Mouse (Mus musculus) embryonic fibroblast, embryonic 13.5 days (primary cell): Measurements from ENCODE around the gene Mas1. TPM values are rescaled to one million over a fixed set of nuclear protein-coding genes. Genes with fewer than 3 reads are reported as not detected.

Experiments
- H3K27ac ChIP-seq: 2 replicates; pipeline ENCODE4 v1.5.1; 2012; ENCODE audit warnings: low read length, control low read depth, inconsistent platforms; ENCODE audit not compliant: insufficient read depth
- H3K4me1 ChIP-seq: 2 replicates; pipeline ENCODE4 v1.6.1; 2011; ENCODE audit warnings: low read length; ENCODE audit not compliant: control insufficient read depth, insufficient read depth
- H3K4me3 ChIP-seq: 2 replicates; pipeline ENCODE4 v1.5.1; 2011; ENCODE audit warnings: mild to moderate bottlenecking, control low read depth, low read length; ENCODE audit not compliant: insufficient read depth
- CTCF ChIP-seq: IDR thresholded peaks from 2 replicates; pipeline ENCODE4 v1.5.1; 2011; ENCODE audit warnings: mild to moderate bottlenecking, control low read depth, low read length, moderate library complexity, borderline replicate concordance; ENCODE audit not compliant: insufficient read depth
- POLR2A ChIP-seq: IDR thresholded peaks from 2 replicates; pipeline ENCODE4 v1.6.1; 2011; ENCODE audit warnings: low read depth, mild to moderate bottlenecking, control low read depth, low read length, moderate library complexity
- polyA plus RNA-seq: library from polyadenylated mRNA; stranded (reverse); fragments of >200 nt; gene quantifications from 2 replicates; pipeline ENCODE4 v1.2.4, GENCODE M21; 2011; ENCODE audit warnings: low read depth; ENCODE audit not compliant: missing spikeins, insufficient read length

The Mas1 gene
- polyA plus RNA-seq, 1 experiment = not detected

DNA sequence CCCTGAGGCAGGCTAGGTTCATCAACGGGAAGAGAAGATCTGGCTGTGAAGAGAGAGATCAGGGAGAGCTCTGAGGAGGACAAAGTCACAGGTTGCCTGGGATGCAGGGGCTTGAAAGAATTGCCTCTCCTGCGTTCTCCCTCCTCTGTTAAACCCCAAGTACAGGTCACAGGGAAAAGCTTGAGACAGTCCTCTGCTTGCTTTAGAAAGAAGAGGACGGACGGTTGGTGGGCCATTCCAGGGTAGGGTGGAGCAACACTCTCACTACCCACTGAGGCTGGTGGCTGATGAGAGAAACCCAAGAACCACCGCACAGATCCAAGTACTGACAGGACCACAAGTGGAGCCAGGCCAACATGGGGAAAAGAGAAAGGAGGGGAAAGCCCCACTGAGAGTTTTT, 7.8 kb upstream of the Mas1 start, which contains the start of gene Mrgprh:
Gene Mrgprh, plus strand, starts transcription at position 301 of the 400 bp plus-strand sequence.
- TF ChIP-seq POLR2A = no peak
- no peak for TF ChIP-seq CTCF
- no peak within 1 kb of the TSS for H3K27ac ChIP-seq
- H3K4me1 ChIP-seq = no peaks in the 10 kb centered on the region
- H3K4me3 ChIP-seq = no peak within 1 kb of the TSS

- Histone ChIP-seq H3K27ac (no peak overlapping the region), H3K4me3 (no peak overlapping the region), H3K4me1 (no peaks in the 10 kb centered on the region)
- TF ChIP-seq CTCF (no peak), POLR2A (no peak)
These were observed 4.5 kb upstream of the Mas1 start for GRCm38 (mm10) chr17:12872275-12873028.

GRCm38 (mm10) chr17:12868640-12869039, 697 bp upstream of the Mas1 start:
- H3K27ac ChIP-seq = no peak overlapping the region
- no peaks in the 10 kb centered on the region for H3K4me1 ChIP-seq

DNA sequence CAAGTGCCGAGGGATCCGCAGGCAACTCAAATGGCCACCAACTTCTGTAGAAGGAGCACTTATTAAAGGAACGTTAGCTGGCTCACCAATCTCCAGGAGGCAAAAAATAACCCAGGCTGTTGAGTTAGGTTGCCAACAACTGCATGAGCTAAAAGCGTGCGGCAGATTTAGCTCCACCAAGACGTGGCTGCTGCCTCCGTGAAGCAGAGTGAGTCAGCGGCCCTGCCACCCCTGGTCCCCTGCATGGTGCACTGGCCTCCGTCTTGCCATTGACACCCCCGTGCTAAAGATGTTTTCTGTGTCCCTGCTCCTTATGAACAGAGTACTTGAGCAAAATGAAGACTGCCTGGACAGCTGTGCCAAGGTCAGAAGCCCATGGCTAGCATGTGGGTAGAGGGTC, 1.1 kb downstream of the Mas1 start:
- no peak overlapping the region for H3K27ac ChIP-seq
- H3K4me3 ChIP-seq = no peak overlapping the region
- no peaks in the 10 kb centered on the region for H3K4me1 ChIP-seq
- TF ChIP-seq CTCF (no peak), POLR2A (no peak)

More at GRCm38 (mm10) chr17:12868640-12869039, 697 bp upstream of the Mas1 start:
- no peak overlapping the region for H3K4me3 ChIP-seq
- no peak for TF ChIP-seq CTCF
- no peak for TF ChIP-seq POLR2A

DNA sequence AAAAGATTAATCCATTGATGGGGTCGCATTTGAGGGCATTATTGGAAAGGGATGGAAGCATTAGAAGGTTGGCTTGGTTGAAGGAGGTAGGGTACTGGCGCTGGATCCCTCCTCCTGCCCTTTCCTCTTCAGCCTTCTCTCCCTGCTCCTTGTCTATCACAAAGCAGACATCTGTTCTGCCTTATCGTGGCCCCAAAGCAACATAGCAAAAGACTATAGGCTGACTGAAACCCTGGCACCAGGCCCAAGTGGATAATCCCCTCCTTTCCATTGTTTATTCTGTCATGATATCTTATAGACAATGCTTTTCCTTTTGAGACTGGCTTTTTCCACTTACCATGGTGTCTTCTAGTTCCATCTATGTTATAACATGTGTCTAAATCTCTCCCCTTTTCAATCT, 2.5 kb downstream of the Mas1 start:
- Histone ChIP-seq H3K27ac (no peak overlapping the region), H3K4me3 (no peak overlapping the region), H3K4me1 (no peaks in the 10 kb centered on the region)
- TF ChIP-seq CTCF = no peak
- TF ChIP-seq POLR2A = no peak

DNA sequence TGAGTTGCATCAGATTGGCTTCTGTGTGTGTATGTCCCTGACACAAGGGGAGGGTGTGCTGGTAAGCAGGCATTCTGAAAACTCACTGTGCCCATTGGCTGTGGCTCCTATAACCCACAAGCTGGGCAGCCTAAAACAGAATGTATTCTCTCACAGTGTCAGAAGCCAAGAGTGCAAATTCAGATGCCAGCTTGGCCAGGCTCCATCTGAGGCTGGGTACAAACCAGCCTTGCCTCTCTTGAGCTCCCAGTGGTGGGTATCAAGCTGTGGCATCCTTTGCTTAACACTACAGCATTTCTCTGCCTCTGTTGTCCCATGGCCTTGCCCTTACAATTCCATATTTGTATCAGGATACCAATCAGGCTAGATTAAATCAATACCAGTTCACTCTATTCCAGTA, 3.8 kb downstream of the Mas1 start:
- TF ChIP-seq CTCF = no peak
- TF ChIP-seq POLR2A = no peak
- Histone ChIP-seq H3K27ac (no peak overlapping the region), H3K4me1 (no peaks in the 10 kb centered on the region), H3K4me3 (no peak overlapping the region)

DNA sequence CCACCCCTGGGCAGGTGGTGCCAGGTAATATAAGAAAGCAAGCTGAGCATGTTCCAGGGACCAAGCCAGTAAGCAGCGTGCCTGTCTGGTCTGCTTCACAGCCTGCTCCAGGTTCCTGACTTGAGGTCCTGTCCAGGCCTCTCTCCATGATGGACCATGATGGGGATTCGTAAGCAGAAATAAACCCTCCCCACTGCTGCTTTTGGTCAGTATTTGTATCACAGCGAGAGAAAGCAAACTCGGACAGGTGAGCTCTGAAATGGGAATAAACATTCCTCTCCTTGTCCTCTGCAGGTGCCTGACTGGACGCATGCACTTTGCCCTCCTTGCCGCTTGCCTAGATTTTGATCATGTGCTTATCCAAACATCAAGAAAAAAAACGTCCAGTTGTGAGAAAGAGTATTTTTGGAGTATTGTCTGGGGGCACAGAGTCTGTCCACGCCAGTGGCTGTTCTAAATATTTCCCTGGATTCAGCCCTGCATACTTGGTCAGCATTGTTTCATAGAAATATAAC, 8.9 kb downstream of the Mas1 start:
- Histone ChIP-seq H3K4me3 (no peak overlapping the region), H3K27ac (no peak overlapping the region), H3K4me1 (no peaks in the 10 kb centered on the region)
- TF ChIP-seq POLR2A (no peak), CTCF (no peak)

GRCm38 (mm10) chr17:12858072-12858471, 9.9 kb downstream of the Mas1 start:
- no peak for TF ChIP-seq POLR2A
- no peak for TF ChIP-seq CTCF
- H3K4me1 ChIP-seq = no peaks in the 10 kb centered on the region

DNA sequence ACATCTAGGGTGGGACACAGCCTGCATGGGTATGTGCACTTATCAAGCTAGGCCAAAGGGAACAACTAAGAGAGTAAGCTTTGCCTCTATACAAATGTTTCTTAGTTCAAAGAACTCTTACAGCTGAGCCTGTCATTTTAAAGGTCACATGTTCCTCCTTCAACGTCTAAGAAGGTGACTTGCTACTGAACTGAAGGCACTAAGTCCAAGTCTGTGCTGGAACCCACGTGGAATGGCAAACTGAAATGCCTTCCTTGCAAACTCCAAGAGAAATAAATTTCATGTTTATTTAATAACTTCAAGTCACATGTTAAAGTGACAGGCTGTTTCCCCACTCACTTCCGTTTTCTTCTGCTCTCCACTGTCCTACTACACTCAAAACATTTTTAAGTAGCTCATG, 10.5 kb downstream of the Mas1 start:
- H3K4me3 ChIP-seq = no peak overlapping the region
- TF ChIP-seq CTCF = no peak
- no peak for TF ChIP-seq POLR2A
- no peaks in the 10 kb centered on the region for H3K4me1 ChIP-seq
- H3K27ac ChIP-seq = no peak overlapping the region

More at GRCm38 (mm10) chr17:12858072-12858471, 9.9 kb downstream of the Mas1 start:
- H3K27ac ChIP-seq = no peak overlapping the region
- H3K4me3 ChIP-seq = no peak overlapping the region

DNA sequence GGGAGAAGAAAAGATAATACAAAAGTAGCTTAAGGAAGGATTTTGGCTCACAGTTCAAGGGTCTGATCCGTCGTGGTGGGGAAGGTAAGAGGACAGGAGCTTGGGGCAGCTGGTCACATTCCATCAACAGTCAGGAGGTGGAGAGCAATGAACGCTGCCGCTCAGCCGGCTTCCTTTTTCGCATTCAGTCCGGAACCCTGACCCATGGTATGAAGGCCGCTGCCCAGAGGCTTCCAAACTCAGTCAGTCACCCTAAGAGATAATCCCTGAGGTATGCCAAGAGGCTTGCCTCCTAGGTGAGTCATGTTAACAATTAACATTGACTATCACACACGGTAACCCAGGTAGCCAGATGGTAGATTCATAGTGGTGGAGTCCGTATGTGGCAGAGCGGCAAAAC, 13.6 kb downstream of the Mas1 start:
- Histone ChIP-seq H3K27ac (no peak overlapping the region), H3K4me3 (no peak overlapping the region), H3K4me1 (no peaks in the 10 kb centered on the region)
- no peak for TF ChIP-seq POLR2A
- TF ChIP-seq CTCF = no peak

DNA sequence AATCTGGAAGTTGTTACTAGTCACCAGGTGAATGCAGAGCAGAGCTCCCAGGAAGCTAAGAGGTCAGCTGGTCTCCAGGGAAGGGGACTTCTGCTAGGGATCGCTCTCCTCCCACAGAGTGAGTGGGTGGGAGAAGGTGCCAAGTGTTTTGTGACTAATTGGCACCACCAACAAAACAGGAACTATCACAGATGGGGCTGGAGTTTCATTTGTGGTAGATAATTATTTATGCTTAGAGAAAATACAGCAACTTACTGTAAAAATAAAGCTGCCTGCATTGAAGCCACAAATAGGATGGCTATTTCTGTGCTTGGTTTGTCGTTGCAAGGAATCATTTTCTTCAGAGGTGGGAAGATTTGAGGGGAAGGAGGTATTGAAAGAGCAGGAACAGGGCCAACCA, 14.1 kb downstream of the Mas1 start:
- H3K4me3 ChIP-seq = no peak overlapping the region
- no peak overlapping the region for H3K27ac ChIP-seq
- no peaks in the 10 kb centered on the region for H3K4me1 ChIP-seq
- no peak for TF ChIP-seq CTCF
- no peak for TF ChIP-seq POLR2A
